Mouse (Mus musculus) lung, embryonic 16.5 days (tissue): ENCODE measurements at regions not wholly inside any gene's neighbourhood (a gene's known extent, or its start where the extent isn't known, plus 50 kb on each side); places are given as distances from the start of the nearest gene placed in this dataset.
"Not testable (repeated sequence)": the region's sequence is repeated elsewhere in the genome, so short reads cannot be mapped to it uniquely, and the experiment has no call there.

Experiments
- ATAC-seq: fragments of 200-750 bp; cut with Nextera tagmentation; 2 replicates; pipeline ENCODE4 v1.8.0; 2017; ENCODE audit warnings: low read depth, mild to moderate bottlenecking, moderate library complexity
- H3K27ac ChIP-seq: fragments of 300-500 bp; sonication (generic); 2 replicates; pipeline ENCODE4 v1.5.1; 2014; ENCODE audit warnings: mild to moderate bottlenecking, control low read depth, low read length
- H3K27me3 ChIP-seq: fragments of 300-500 bp; sonication (generic); 2 replicates; pipeline ENCODE4 v1.6.1; 2014; ENCODE audit warnings: low read depth, low read length, mixed read lengths; ENCODE audit not compliant: control insufficient read depth, insufficient read depth
- H3K36me3 ChIP-seq: fragments of 300-500 bp; sonication (generic); 2 replicates; pipeline ENCODE4 v1.6.1; 2014; ENCODE audit warnings: low read length; ENCODE audit not compliant: control insufficient read depth, insufficient read depth
- H3K4me1 ChIP-seq: fragments of 300-500 bp; sonication (generic); replicated peaks from 2 replicates; pipeline ENCODE4 v1.6.1; 2014; ENCODE audit warnings: low read length, mixed read lengths; ENCODE audit not compliant: control insufficient read depth, insufficient read depth
- H3K4me2 ChIP-seq: fragments of 300-500 bp; sonication (generic); 2 replicates; pipeline ENCODE4 v1.6.1; 2014; ENCODE audit warnings: low read depth, low read length, control low read depth
- H3K4me3 ChIP-seq: fragments of 300-500 bp; sonication (generic); 2 replicates; pipeline ENCODE4 v1.5.1; 2014; ENCODE audit warnings: mild to moderate bottlenecking, low read length, control low read depth
- H3K9ac ChIP-seq: fragments of 300-500 bp; sonication (generic); 2 replicates; pipeline ENCODE4 v1.6.1; 2014; ENCODE audit warnings: low read length, control low read depth
- H3K9me3 ChIP-seq: fragments of 300-500 bp; sonication (generic); 2 replicates; pipeline ENCODE4 v1.6.1; 2016; ENCODE audit warnings: low read length; ENCODE audit not compliant: control insufficient read depth
- WGBS: fragments of 180-500 bp; shearing (Covaris S2); extraction: QIAGEN DNeasy Blood & Tissue Kit; methylation state at CpG from one replicate; pipeline ENCODE4 v1.1.7; 2014; 5-methylcytosine and 5-hydroxymethylcytosine counted together

DNA sequence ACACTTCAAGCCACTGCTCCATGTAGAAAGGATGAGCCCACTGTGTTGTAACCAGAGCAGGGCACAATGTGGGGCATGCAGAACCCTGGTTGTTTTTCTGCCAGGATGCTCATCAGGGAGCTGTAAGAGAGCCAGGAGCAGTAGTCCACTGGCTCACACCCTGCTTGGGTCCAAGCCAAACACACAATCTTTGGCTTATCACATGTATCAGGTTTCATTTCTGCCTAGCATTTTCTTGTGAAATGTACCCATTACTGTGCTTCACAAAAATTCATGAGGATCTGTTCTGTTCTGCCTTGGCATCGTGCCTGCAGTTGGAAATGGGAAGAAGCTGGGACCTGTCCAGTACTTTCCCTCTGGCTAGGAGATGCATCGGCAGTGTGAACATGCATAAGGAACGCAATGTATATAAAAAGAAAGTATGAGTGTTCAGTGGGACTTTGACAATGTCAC, 491.6 kb upstream of the Igfbp3 start:
- Histone ChIP-seq H3K4me2 (no peak overlapping the region), H3K4me1 (no peaks in the 10 kb centered on the region), H3K36me3 (no peaks in the 10 kb centered on the region), H3K27ac (no peak overlapping the region), H3K4me3 (no peak overlapping the region), H3K27me3 (no peaks in the 10 kb centered on the region), H3K9me3 (no peaks in the 10 kb centered on the region), H3K9ac (no peak overlapping the region)
- 59% methylated on average over 3 of the region's 3 CpGs for WGBS
- ATAC-seq: peak; percentile 38

DNA sequence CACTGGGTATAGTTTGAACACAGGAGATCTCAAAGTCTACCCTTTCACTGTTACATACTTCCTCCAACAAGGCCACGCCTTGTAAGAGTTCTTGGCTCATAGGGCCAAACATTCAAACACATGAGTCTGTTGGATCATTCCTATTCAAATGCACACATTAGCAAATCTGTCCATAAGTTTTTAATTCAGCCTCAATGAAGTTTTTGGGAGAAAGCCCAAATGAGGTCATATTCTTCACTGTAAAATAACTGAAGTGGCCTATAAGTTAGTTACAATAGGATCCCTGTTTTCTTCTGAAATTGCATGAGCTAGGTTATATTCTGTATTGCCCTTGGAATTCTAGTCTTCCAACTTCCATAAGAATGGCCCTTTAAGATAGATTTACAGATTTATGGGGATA, 483.9 kb upstream of the Igfbp3 start:
- no peaks in the 10 kb centered on the region for H3K36me3 ChIP-seq
- WGBS: 70% methylated on average over 1 of the region's 1 CpGs
- H3K4me2 ChIP-seq: no peak overlapping the region
- no peaks in the 10 kb centered on the region for H3K27me3 ChIP-seq
- no peak for ATAC-seq
- no peak overlapping the region for H3K4me3 ChIP-seq
- no peaks in the 10 kb centered on the region for H3K9me3 ChIP-seq
- H3K27ac ChIP-seq: no peak overlapping the region
- H3K4me1 ChIP-seq: no peaks in the 10 kb centered on the region
- no peak overlapping the region for H3K9ac ChIP-seq

DNA sequence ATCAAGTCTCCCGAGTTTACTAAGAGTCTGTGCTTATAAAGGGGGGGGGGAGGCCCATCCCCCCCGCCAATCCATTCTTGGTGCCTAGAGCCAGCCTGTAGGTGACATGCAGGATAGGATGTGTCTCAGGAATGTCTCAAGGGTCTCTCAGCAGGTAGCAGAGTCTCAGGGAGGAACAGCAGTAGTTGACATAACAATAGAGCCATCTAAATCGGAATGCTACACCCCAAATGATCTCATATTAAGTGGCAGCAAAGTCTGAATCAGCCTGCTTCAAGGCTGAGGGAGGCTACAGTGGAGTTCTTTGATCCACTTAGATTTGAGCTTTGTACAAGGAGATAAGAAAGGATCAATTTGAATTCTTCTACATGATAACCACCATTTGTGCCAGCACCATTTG, 476.0 kb upstream of the Igfbp3 start:
- not testable (repeated sequence) for H3K27me3 ChIP-seq, H3K36me3 ChIP-seq, H3K4me3 ChIP-seq, H3K4me2 ChIP-seq, ATAC-seq, H3K9me3 ChIP-seq, H3K27ac ChIP-seq, H3K9ac ChIP-seq, H3K4me1 ChIP-seq
- 55% methylated on average over 3 of the region's 3 CpGs for WGBS

DNA sequence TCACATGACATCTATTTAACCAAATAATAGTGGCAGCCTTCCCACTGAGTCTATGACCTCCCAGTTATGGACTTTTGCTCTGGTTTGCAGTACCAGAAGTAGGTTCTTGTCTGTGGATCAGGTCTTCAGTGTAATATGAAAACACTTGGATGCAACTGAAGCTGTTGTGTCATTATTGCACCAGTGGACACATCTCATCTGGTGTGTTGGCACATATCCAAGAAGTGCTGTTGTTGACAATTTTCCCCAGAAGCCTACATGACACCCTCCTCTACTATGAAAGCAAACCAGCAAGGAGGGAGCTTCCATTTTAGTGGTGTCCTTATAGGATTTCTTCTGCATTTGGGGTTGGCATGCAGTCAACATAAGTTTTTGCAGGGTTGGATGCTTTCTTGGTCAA, 459.1 kb upstream of the Igfbp3 start:
- H3K27ac ChIP-seq: no peak overlapping the region
- H3K9ac ChIP-seq: no peak overlapping the region
- H3K4me1 ChIP-seq: no peaks in the 10 kb centered on the region
- H3K27me3 ChIP-seq: no peaks in the 10 kb centered on the region
- no peak overlapping the region for H3K4me3 ChIP-seq
- ATAC-seq: peak; percentile 92
- no peaks in the 10 kb centered on the region for H3K9me3 ChIP-seq
- no peaks in the 10 kb centered on the region for H3K36me3 ChIP-seq
- no peak overlapping the region for H3K4me2 ChIP-seq

DNA sequence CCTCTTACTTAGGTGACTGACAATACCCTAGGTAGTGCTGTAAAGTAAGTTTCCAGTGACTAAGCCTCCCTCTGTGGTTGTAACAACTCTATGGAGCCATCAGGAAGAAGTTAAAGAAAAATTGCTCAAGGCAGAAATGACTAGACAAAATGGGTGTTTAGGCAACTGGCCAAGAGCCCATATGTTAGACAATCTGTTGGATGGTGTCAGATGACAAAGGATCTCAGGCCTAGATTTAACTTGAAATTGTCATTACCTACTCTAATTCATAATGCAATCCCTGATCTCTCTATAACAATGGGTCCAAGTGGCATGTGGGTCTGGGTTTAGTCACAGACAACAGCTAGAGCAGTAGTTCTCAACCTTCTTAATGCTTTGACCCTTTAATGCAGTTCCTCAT, 416.9 kb upstream of the Igfbp3 start:
- Histone ChIP-seq H3K9ac (no peak overlapping the region), H3K9me3 (no peaks in the 10 kb centered on the region), H3K36me3 (no peaks in the 10 kb centered on the region), H3K27me3 (no peaks in the 10 kb centered on the region), H3K4me1 (no peaks in the 10 kb centered on the region), H3K27ac (no peak overlapping the region), H3K4me3 (no peak overlapping the region), H3K4me2 (no peak overlapping the region)
- no peak for ATAC-seq

DNA sequence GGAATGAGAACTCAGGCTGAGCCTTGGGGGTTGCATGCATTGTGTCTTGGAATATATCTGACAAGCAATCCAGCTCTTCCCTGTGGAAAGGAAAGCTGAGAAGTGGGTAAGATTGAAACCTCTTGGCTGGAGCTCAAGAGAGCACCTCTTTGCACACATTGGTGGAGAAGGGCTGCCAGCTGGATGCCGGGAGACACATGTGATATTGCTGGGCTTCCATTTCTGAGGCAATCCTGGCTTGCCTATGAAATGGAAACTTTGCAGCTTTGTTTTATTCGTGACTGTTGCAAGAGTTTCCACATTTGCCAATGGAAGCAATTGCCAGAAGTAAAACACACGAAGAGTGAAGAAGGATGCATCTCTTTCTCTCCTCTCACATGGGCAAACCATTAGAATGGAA, 411.5 kb upstream of the Igfbp3 start:
- no peak overlapping the region for H3K27ac ChIP-seq
- WGBS: 59% methylated on average over 3 of the region's 3 CpGs
- no peak for ATAC-seq

DNA sequence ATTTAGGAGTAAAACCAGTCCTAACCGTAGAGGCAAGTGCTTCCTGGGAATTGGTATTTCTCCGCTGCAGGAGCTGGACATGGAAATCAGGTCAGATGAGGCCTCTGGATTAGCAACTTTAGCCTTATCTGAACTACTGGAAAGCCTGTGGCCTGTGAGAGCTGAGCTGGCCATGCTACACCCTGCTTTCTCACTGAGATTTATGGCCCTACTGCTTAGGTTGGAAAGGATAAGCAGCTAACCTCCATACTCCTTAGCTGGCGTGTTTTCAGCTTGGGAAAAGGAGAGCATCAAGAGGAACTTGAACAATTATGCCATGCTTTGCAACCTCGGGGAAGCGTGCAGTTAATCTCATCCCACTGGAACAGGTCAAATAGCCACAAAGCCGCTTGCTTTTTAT, 406.6 kb upstream of the Igfbp3 start:
- no peaks in the 10 kb centered on the region for H3K36me3 ChIP-seq
- no peaks in the 10 kb centered on the region for H3K27me3 ChIP-seq
- no peaks in the 10 kb centered on the region for H3K9me3 ChIP-seq
- no peak overlapping the region for H3K9ac ChIP-seq
- no peak for ATAC-seq
- no peak overlapping the region for H3K4me3 ChIP-seq
- H3K27ac ChIP-seq: no peak overlapping the region
- H3K4me1 ChIP-seq: no peaks in the 10 kb centered on the region
- H3K4me2 ChIP-seq: no peak overlapping the region
- WGBS: 60% methylated on average over 6 of the region's 6 CpGs

More for the DNA sequence above, 411.5 kb upstream of the Igfbp3 start:
- no peaks in the 10 kb centered on the region for H3K27me3 ChIP-seq
- H3K4me1 ChIP-seq: no peaks in the 10 kb centered on the region
- H3K9me3 ChIP-seq: no peaks in the 10 kb centered on the region
- H3K36me3 ChIP-seq: no peaks in the 10 kb centered on the region
- no peak overlapping the region for H3K9ac ChIP-seq
- H3K4me2 ChIP-seq: no peak overlapping the region
- H3K4me3 ChIP-seq: no peak overlapping the region

DNA sequence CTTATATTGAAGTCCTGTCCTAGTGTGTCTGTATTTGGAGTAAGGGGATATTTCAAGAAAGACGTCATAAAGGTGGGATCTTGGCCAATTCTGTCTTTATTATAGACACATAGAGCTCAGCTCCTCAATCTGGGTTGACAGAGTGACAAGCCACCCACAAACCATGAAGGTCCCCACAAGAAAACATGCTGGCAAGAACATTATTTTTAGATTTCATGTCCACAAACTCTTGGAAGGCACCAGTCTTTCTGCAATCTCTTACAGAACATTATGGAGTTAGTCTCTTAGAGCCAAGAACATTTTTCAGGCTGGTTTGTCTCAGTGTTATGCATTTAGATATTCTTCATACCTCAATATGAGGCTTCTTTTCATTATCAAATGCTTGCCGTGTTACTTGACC, 397.0 kb upstream of the Igfbp3 start:
- Histone ChIP-seq H3K4me2 (no peak overlapping the region), H3K36me3 (no peaks in the 10 kb centered on the region), H3K4me1 (no peaks in the 10 kb centered on the region), H3K9ac (no peak overlapping the region), H3K27ac (no peak overlapping the region), H3K4me3 (no peak overlapping the region), H3K27me3 (no peaks in the 10 kb centered on the region), H3K9me3 (no peaks in the 10 kb centered on the region)
- no peak for ATAC-seq
- 67% methylated on average over 2 of the region's 2 CpGs for WGBS

DNA sequence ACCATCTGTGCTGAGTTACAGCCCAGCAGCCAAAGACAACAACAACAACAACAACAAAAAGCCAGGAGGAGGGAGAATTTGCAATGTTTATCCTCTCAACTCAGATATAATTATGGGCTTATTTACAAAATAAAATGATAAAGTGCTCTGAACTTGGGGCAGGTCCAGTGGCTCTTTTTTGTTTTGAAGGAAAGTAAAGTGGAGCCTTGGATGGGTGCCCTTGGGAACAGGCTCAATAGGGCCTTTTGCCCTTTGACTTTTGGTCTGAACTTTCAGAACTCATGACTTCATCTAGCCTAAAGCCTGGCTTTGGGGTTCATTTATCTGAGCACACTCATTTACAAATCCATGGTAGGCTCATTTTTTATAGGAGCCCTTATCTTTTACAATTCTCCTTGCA, 396.2 kb upstream of the Igfbp3 start:
- ATAC-seq: no peak
- Histone ChIP-seq H3K4me1 (no peaks in the 10 kb centered on the region), H3K27me3 (no peaks in the 10 kb centered on the region)

DNA sequence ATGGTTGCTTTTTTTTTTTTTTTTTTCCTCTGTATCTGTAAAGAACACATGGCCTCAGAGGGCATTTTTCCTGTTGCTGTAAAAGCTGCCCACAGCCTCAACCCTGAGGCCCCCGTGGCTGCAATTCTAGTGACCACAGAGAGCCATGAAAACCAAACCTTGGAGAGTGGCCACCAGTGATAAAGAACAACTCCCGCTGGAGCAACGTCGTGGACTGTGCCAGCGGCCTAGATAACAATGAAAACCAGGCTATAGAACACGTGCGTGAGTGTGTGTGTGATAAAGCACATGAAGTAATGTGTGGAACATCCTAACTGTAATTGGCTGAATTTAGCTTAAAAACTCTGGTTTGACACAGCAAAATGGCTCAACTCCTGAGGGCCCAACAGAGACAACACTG, 392.9 kb upstream of the Igfbp3 start:
- no peak overlapping the region for H3K9ac ChIP-seq
- H3K27ac ChIP-seq: no peak overlapping the region
- no peaks in the 10 kb centered on the region for H3K4me1 ChIP-seq
- H3K4me3 ChIP-seq: no peak overlapping the region
- no peaks in the 10 kb centered on the region for H3K9me3 ChIP-seq
- no peak overlapping the region for H3K4me2 ChIP-seq
- H3K27me3 ChIP-seq: no peaks in the 10 kb centered on the region
- H3K36me3 ChIP-seq: no peaks in the 10 kb centered on the region
- ATAC-seq: no peak
- WGBS: 75% methylated on average over 7 of the region's 7 CpGs

More for the DNA sequence above, 396.2 kb upstream of the Igfbp3 start:
- H3K4me3 ChIP-seq: no peak overlapping the region
- no peak overlapping the region for H3K9ac ChIP-seq
- H3K9me3 ChIP-seq: no peaks in the 10 kb centered on the region
- H3K4me2 ChIP-seq: no peak overlapping the region
- no peak overlapping the region for H3K27ac ChIP-seq
- no peaks in the 10 kb centered on the region for H3K36me3 ChIP-seq
